Comparison of ENCODE assay signal across 21 mouse cellular contexts in the genomic region with DNA sequence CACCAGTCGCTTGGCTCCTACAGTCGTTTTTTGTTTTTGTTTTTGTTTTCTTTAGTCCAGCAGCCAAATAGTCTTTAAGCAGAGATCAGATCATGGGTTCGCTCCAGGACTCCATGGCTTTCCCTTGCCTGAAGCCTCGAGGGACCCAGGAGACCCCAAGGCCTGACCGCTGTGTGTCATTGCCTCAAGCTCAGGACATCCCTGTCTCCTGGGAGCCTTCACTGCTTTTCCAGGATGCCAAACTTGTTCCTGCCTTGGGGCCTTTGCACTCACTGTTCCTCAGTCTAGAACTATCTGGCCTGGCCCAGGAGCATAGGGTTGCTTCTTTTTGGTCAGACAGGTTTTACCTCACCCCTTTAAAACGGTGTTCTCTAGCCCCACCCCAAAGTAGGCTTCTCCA. TPM values are rescaled to one million over a fixed set of nuclear protein-coding genes. Genes with fewer than 3 reads are reported as not detected.
"Had no signal": no experiment of that assay in that cellular context is flagged by ENCODE, and none has a peak within 500 bp of the region (broad histone marks: within the 10 kb centered on the region; RNA-seq: fewer than 3 reads in every experiment).

No protein-coding gene starts in this region.

- H3K9ac ChIP-seq: neural tube, embryonic 15.5 days; stomach, embryonic 15.5 days had no signal

- H3K36me3 ChIP-seq: neural tube, embryonic 15.5 days; stomach, embryonic 15.5 days had no signal

- H3K4me3 ChIP-seq: neural tube, embryonic 15.5 days; stomach, embryonic 15.5 days had no signal

- H3K9me3 ChIP-seq: neural tube, embryonic 15.5 days; stomach, embryonic 15.5 days had no signal

- DNase-seq: retina, postnatal 1 day; right cerebral cortex, adult 18-20 months; right cerebral cortex, postnatal 14 days; right cerebral cortex, postnatal 25 days; right cerebral cortex, postnatal 4 days; spleen, adult 18-20 months; thymus, adult 18-20 months; thymus, adult 2 months; thymus, postnatal 14 days; thymus, postnatal 25 days; thymus, postnatal 36 days; thymus, postnatal 4 days had no signal

- H3K27ac ChIP-seq: neural tube, embryonic 15.5 days; stomach, embryonic 15.5 days; stomach, postnatal 0 days had no signal

- H3K4me2 ChIP-seq: neural tube, embryonic 15.5 days; stomach, embryonic 15.5 days had no signal

RNA-seq across cellular contexts. Expression of a gene that starts 20.4 kb away (rescaled TPM):
- polyA plus RNA-seq: small intestine, adult 2 months; spleen, adult 2 months; stomach, embryonic 14.5 days; stomach, postnatal 0 days; urinary bladder, adult 2 months had no signal

RNA-seq across cellular contexts. Expression of a gene that starts 23.0 kb away (rescaled TPM):
- polyA plus RNA-seq: testis, adult 2 months; thymus, postnatal 0 days had no signal
